Mouse (Mus musculus) heart, postnatal 0 days (tissue): ENCODE results near the gene Pdlim5. TPM values are rescaled to one million over a fixed set of nuclear protein-coding genes. Genes with fewer than 3 reads are reported as not detected.

ENCODE experiments used
- ATAC-seq: fragments of 200-750 bp; cut with Nextera tagmentation; 2 replicates; pipeline ENCODE4 v1.8.0; 2017; ENCODE audit warnings: low read depth, moderate number of reproducible peaks, moderate library complexity; ENCODE audit not compliant: insufficient read depth
- DNase-seq: peaks from one replicate; pipeline ENCODE4 v3.0.0-alpha.2; 2016; ENCODE audit warnings: low spot score
- H3K27ac ChIP-seq: fragments of 300-500 bp; sonication (generic); 2 replicates; pipeline ENCODE4 v1.5.1; 2014; ENCODE audit warnings: low read depth, mild to moderate bottlenecking
- H3K27me3 ChIP-seq: fragments of 300-500 bp; sonication (generic); 2 replicates; pipeline ENCODE4 v1.6.1; 2014; ENCODE audit warnings: low read length, mixed read lengths; ENCODE audit not compliant: control insufficient read depth, insufficient read depth
- H3K36me3 ChIP-seq: fragments of 300-500 bp; sonication (generic); replicated peaks from 2 replicates; pipeline ENCODE4 v1.6.1; 2014; ENCODE audit warnings: low read length, mixed read lengths; ENCODE audit not compliant: control insufficient read depth, insufficient read depth
- H3K4me1 ChIP-seq: fragments of 300-500 bp; sonication (generic); 2 replicates; pipeline ENCODE4 v1.6.1; 2014; ENCODE audit warnings: antibody characterized with exemption; ENCODE audit not compliant: control insufficient read depth, insufficient read depth
- H3K4me2 ChIP-seq: fragments of 300-500 bp; sonication (generic); 2 replicates; pipeline ENCODE4 v1.6.1; 2014; ENCODE audit warnings: low read depth, mild to moderate bottlenecking, low read length, moderate library complexity
- H3K4me3 ChIP-seq: fragments of 300-500 bp; sonication (generic); 2 replicates; pipeline ENCODE4 v1.5.1; 2014; ENCODE audit warnings: low read depth, low read length
- H3K9ac ChIP-seq: fragments of 300-500 bp; sonication (generic); replicated peaks from 2 replicates; pipeline ENCODE4 v1.6.1; 2014; ENCODE audit warnings: low read depth, low read length, mixed read lengths
- H3K9me3 ChIP-seq: fragments of 300-500 bp; sonication (generic); replicated peaks from 2 replicates; pipeline ENCODE4 v1.6.1; 2016; ENCODE audit warnings: low read length; ENCODE audit not compliant: control insufficient read depth
- CTCF ChIP-seq: IDR thresholded peaks from 2 replicates; pipeline ENCODE4 v1.5.1; 2016; ENCODE audit warnings: antibody characterized with exemption, control low read depth, low read depth
- EP300 ChIP-seq: IDR thresholded peaks from 2 replicates; pipeline ENCODE4 v1.6.1; 2016; ENCODE audit warnings: antibody characterized with exemption, low read depth
- WGBS: fragments of 180-500 bp; shearing (Covaris S2); extraction: QIAGEN DNeasy Blood & Tissue Kit; methylation state at CpG from one replicate; pipeline ENCODE4 v1.1.7; 2014; 5-methylcytosine and 5-hydroxymethylcytosine counted together
- polyA plus RNA-seq: library from polyadenylated mRNA; unstranded; fragments of >200 nt; fragmentation: Nextera tagmentation; extraction: Ambion mirVana; gene quantifications from 2 replicates; pipeline ENCODE4 v1.2.1, GENCODE M21; 2015
- total RNA-seq: library from RNA; depleted of rRNA; stranded (reverse); fragments of >200 nt; gene quantifications from 2 replicates; pipeline ENCODE4 v1.2.3, GENCODE M21; 2014; ENCODE audit warnings: low replicate concordance; rRNA removed

Pdlim5 gene
- total RNA-seq (512 and 650 TPM in 2 replicates), polyA plus RNA-seq (336 and 367 TPM in 2 replicates)

DNA sequence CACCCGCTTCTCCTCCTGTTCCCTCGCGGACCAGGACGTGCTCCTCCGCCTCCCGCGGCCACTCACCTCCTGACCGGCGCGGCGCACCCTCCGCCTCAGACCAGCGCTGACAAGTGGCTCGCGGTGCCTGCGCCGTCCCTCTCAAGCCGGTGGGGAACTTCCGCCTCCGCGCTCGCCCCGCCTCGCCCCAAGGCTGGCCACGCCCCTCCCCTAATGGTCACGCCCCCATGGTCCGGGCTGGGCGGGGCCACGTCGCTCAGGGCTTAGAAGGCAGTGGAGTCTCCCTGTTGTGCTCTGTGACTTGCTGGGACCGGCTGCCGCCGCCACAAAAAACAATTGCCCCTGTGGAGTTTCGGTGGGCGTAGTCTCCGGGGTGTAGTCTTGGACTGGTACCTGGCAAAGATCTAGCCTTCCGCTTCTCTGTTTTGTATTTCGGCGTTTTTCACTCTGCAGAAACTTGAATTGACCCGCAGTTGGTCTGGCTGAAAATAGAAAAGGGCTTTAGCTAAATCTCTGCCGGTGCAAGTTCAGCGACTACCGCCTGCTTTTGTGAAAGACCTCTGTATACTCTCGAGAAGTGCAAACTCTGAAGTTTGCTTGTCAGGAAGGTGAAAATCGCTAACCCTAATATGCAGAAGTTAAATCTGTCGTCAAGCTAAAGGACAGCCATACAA is at the start of gene Pdlim5:
TSS of gene Pdlim5 (minus strand) at position 177 of the 674 bp plus-strand sequence.
- Histone ChIP-seq H3K4me1 (no peaks in the 10 kb centered on the region), H3K4me3 (peak within 1 kb of the TSS; percentile 94), H3K36me3 (0 out of 2 replicates have a peak, but pooled peaks cover 6% of the 10 kb centered on the region), H3K27ac (peak within 1 kb of the TSS; percentile 99), H3K27me3 (no peaks in the 10 kb centered on the region), H3K4me2 (peak within 1 kb of the TSS; percentile 83), H3K9me3 (no peaks in the 10 kb centered on the region), H3K9ac (peak within 1 kb of the TSS; percentile 99)
- TF ChIP-seq EP300 (no peak), CTCF (no peak)
- DNase-seq = peak; percentile 89
- WGBS = under 1% methylated on average over 46 of the region's 46 CpGs
- ATAC-seq = peak; percentile 93

DNA sequence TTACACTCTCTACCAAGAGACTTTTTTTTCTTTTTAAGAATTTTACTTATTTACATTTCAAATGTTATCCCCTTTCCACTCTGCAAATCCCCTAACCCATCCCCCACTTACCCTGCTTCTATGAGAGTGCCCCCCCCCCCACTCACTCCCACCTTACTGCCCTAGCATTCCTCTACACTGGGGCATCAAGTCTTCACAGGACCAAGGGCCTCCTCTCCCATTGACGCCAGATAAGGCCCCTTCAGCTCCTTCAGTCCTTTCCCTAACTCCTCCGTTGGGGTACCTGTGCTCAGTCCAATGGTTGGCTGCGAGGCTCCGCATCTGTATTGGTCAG is 48.2 kb upstream of the Pdlim5 start:
- H3K4me2 ChIP-seq = peak overlapping the region; percentile 57; the same call in 1 of the 2 replicates
- DNase-seq (no peak), ATAC-seq (no peak)
- H3K36me3 ChIP-seq = no peaks in the 10 kb centered on the region
- no peak overlapping the region for H3K9ac ChIP-seq
- WGBS = 20% methylated on average over 4 of the region's 4 CpGs
- no peaks in the 10 kb centered on the region for H3K9me3 ChIP-seq
- no peak overlapping the region for H3K4me3 ChIP-seq
- no peaks in the 10 kb centered on the region for H3K27me3 ChIP-seq
- no peak overlapping the region for H3K27ac ChIP-seq
- no peak for TF ChIP-seq CTCF
- TF ChIP-seq EP300 = no peak
- H3K4me1 ChIP-seq = peaks cover 37% of the 10 kb centered on the region

DNA sequence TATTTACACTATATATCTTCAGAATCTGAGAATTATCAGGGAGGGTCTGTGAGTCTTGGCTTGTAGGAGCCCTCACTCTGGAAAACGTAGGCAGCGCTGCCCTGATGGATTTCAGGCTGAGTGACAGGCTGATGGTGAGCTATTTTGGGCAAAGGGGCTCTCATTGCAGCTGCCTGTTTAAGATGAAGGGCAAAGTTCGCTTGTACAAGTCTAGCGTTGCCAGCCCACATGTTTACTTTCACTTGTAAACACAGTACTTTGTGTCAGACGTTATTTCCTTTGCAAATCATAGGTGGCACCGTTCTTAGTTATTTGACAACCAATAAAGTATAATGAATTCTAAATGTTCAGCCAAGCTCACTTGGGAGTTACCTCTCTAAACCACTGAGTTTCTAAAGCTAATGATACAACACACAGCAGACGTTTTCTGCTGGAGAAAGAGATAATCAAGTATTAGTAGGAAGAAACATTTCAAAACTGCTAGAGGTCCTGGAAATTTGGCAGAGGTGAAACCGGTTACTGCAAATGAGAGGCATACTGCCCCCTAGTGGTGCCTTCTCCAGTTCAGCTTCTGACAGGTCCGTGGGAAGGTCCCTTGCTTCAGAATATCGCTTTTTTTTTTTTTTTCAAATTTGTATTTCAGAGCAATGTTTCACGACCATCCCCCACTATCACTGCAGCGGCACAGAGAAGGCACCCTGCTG is 47.7 kb upstream of the Pdlim5 start:
- Histone ChIP-seq H3K4me3 (peak overlapping the region; percentile 37), H3K36me3 (no peaks in the 10 kb centered on the region), H3K4me2 (peak overlapping the region; percentile 57), H3K4me1 (peaks cover 42% of the 10 kb centered on the region), H3K27me3 (no peaks in the 10 kb centered on the region), H3K27ac (peak overlapping the region; percentile 95), H3K9ac (no peak overlapping the region), H3K9me3 (no peaks in the 10 kb centered on the region)
- peak; percentile 90 for TF ChIP-seq CTCF
- peak; percentile 39; the same call in 1 of the 2 replicates for TF ChIP-seq EP300
- 5% methylated on average over 12 of the region's 12 CpGs for WGBS
- peak; percentile 49 for ATAC-seq
- peak; percentile 97 for DNase-seq

DNA sequence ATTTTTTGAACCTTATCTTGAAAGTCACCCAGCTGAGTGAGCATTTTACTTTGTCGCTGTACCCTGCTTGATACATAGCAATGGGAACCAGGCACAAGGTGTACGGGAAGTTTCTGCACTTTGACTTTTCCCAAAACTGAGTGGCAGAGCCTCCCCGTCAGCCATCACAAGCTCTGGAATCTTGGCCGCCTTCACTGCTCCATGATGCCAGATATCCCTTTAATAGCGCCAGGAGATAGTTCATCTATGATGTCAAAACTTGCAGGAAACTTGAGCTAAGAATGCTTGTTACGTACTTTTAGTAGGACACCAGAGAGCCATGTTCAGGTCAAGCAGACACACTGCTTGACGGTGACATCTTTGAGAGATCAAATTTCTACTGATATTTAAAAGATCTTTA is 46.7 kb upstream of the Pdlim5 start:
- no peak overlapping the region for H3K4me2 ChIP-seq
- TF ChIP-seq EP300 (no peak), CTCF (no peak)
- peaks cover 35% of the 10 kb centered on the region for H3K4me1 ChIP-seq
- DNase-seq (peak; percentile 47), ATAC-seq (no peak)
- no peaks in the 10 kb centered on the region for H3K9me3 ChIP-seq
- no peak overlapping the region for H3K4me3 ChIP-seq
- H3K36me3 ChIP-seq = no peaks in the 10 kb centered on the region
- H3K27me3 ChIP-seq = no peaks in the 10 kb centered on the region
- 25% methylated on average over 7 of the region's 7 CpGs for WGBS
- no peak overlapping the region for H3K9ac ChIP-seq
- peak overlapping the region; percentile 95 for H3K27ac ChIP-seq

DNA sequence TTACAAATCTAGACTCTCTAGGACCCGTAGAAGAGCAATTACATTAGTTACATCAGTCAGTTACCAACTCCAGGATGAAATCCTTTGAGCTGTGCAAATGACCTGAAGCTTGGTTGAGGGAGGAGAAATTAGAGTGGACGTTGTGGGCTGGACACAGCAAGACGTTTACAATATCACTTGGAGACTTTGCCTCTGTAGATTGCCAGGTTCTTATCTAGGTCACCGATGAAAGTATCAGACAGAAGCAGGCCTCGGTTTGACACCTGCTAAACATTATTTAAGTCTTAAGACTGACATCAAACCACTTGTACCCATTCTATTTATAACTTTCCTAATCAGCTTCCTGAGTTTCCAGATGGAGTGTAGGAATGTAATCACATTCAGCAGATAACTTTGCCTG is 45.6 kb upstream of the Pdlim5 start:
- Histone ChIP-seq H3K4me1 (peaks cover 34% of the 10 kb centered on the region), H3K27me3 (no peaks in the 10 kb centered on the region), H3K4me3 (no peak overlapping the region), H3K9me3 (no peaks in the 10 kb centered on the region), H3K27ac (peak overlapping the region; percentile 95), H3K36me3 (no peaks in the 10 kb centered on the region), H3K9ac (0 out of 2 replicates have a peak overlapping the region, but pooled peaks have one; percentile 16), H3K4me2 (no peak overlapping the region)
- ATAC-seq (no peak), DNase-seq (peak; percentile 68)
- WGBS = 10% methylated on average over 5 of the region's 5 CpGs
- TF ChIP-seq EP300 (no peak), CTCF (no peak)
